Mouse (Mus musculus) thymus, postnatal 36 days (tissue): Measurements from ENCODE around the gene Khnyn.

Experiments
- DNase-seq, 2 experiments: peaks; one replicate each; pipeline ENCODE4 v3.0.0; 2022; ENCODE audit warnings: mixed read lengths in 2 of 2

The Khnyn gene

DNA sequence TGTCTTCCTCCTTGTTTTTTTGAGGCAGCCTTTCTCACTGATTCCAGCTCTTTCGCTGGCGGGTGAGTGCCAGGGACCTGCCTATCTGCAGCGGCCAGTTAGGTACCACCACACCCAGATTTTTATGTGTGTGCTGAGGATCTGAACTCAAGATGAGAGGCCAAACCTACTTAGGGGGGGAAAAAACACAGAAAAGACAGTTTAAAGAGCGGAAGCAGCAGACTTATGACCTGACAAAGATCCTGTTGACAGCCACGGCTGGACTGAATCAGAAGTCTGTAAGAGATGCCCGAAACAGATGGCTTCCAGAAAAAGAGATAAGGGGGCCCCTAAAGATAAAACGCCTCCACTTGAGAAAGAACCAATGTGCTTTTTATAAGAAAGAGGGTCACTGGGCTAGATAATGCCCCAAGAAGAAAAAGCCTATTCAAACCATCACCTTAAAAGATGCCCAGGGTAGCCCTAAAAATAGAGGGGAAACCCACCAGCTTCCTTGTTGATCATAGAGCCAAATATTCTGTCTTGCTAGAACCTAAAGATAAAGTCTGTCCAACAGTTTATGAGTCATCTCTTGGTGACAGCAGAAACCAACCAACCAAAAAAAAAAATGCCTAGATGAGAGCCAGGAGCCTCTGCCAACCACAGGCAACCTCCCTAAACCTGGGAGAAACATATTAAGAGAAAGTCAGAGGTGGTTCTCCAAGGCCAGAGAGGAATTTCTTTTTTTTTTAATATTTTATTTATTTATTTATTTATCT, 37.9 kb downstream of the Khnyn start:
- DNase-seq: no peak

DNA sequence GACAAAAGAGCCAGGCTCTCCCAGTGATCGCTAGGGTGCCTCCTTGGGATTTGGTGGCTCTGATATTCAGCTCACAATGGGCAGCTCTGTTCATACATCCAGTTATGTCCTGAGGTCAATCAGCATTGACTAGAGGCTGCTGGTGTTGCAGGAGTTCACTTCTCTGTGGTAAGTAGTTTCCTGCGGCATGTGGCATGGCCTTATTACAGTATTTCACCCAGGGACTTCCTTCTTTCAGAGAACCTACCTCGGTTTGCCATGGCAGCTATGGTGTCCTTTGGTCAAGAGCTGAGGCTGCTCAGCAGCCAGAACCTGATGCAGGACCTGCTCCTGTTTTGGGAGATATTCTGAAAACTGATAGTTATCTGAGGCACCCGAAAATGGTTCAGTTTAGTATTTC, 42.1 kb downstream of the Khnyn start:
- DNase-seq: no peak

DNA sequence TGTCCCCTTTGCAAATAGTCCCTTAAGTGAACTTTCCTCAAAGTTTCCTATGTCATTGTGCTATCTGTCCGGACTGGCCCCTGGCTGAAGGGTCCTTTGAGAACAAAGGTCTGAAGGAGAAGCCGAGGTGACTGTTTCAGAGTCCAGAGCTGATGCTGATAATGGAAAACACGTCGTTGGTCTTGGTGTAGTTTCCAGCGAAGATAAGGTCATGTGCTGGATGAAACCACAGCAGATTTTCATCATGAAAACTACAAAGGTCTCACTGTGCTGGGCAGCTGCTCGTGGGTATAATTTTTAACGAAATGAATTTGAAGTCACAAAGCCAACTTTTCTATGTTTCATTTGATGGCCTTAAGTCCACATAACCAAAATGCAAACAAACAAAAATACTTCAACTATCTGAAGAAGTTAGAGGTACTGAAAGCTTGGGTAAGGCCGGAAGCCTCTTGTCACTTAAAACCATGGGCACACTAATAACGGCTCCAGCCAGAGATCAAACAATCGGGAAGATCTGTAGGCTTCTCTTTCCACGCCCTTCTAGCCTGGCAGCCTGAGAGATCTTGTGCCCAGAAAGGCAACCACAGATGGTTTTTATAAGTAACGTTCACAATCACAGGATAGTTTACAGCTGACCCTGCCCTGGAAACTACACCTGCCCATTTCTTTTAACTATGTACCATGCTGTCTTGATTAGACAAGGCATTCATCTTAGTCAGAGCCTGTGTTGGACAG, 44.7 kb downstream of the Khnyn start:
- no peak for DNase-seq

DNA sequence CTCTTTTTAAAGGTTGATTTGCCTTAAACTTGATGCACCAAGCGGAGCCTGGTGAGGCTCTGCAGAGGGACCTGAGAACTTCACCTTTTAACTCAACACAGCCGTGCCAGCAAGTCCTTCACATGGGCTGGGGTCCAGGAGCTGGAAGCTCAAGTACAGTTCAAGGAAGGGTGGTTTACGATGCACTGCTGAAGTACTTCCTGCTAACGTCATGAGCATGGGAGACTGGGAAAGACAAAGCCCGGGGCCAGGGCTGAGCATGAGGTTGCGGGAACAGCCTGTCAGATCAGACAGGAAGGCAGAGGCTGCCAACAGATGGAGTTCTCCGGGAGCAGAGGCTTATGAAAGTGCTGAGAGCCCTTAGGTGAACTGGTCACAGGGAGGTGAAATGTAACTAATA, 48.8 kb downstream of the Khnyn start:
- no peak for DNase-seq

DNA sequence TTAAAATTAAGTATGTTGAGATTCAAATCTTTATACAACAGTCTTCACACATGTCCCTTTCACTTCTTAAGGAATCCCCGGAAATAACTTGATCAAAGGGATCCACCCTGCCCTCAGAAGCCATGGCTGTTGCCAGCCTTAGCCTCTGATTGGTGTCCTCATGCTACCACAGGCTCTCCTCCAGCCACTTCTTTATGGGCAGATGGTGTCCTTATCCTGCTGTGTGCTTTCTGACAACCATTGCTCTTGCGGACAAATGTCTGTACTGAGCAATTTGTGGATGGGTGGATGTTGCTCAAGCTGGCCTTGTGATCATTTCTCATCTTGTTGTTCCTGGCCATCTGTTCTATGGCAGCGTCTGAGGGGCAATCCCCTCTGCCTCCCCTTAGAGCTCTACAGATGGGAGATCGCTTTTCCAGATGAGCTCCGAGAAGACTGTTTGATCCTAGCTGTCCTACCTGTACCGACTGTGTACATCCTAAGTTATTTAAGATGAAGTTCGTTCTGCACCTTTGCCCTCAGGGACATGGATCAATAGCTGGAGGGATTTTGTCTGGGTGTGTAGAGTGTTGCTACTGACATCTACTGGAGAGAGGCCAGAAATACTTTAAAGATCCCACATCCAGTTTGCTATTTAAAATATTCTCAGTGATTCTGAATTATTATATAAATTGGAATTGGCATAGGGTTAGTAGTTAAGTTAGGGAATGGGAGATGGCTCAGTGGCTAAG, 55.5 kb downstream of the Khnyn start:
- DNase-seq: no peak

DNA sequence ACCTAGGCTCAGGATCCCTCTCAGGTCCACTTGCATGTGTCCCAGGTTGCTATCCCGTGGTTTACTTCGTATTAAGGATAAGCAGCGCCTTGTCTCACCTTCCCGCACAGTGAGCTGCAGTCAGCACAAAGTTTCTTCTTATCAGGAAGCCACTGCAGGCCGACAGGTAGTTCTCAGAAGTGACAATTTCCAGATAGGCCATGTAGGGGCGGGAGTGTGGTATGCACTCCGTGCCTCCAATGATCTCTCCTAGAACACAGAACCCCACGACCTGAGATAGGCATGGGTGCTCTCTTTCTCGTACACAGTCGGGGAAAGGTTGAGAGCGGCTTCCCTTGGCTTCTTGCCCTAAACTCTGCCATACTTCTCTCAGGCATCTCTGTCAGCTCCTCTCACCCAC, 58.9 kb downstream of the Khnyn start:
- no peak for DNase-seq

DNA sequence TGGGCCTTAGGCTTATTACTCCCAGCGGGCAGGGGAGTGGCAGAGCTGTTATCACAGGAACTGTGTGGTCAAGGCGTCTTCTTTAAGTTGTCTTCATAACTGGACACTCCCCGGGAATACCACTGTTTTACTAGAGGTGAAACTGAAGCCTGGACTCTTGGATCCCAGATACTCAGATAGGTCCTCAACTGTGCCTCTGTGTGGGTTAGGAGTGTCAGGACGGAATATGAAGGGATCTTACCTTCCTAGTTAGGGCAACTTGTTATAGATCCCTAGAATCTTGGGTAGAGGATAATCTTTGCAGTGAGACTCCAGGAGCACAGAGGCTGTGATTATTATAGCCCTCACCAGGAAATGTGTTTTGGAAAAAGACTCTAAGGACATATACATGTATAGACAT, 59.8 kb downstream of the Khnyn start, which contains the start of gene Cma1:
TSS of gene Cma1 (minus strand) at position 101 of the 400 bp plus-strand sequence.
- DNase-seq: no peak

DNA sequence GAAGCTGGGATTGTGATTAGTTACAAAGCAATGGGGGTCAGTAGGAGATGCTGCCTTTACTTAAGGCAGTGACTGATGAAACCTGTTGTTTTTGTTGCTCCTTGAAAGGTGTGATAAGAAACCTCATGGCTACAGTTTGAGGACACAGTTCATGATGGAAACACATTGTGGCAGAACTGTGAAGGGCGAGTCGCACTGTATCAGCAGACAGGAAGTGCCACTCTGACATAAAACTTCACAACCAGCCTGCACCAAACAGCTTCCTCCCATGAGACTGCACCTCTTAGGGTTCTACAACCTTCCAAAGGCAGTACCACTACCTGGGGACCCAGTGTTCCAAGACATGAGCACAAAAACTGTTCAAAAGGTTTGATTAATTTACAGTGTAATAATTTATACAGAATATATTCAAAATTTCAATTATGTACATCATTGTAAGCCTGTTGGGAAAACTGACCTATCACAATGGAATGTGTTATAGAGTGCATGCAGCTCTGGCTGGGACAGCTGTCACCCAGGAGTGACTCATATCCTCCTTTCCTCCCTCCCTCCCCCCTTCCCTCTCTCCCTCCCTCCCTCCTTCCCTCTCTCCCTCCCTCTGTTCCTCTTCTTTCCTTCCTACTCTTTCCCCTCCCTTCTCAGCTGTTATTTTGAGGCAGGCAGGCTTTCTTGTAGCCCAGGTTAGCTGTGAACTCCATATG, 61.7 kb downstream of the Khnyn start:
- no peak for DNase-seq
